Mouse (Mus musculus) G1E (cell line): ENCODE results near the gene Opa1. TPM values are rescaled to one million over a fixed set of nuclear protein-coding genes. Genes with fewer than 3 reads are reported as not detected.

Source experiments
- ATAC-seq: 2 replicates; pipeline ENCODE4 v1.8.0; 2016; ENCODE audit warnings: mild to moderate bottlenecking; ENCODE audit not compliant: insufficient number of reproducible peaks, poor library complexity, low FRiP score, severe bottlenecking; ENCODE audit errors: extremely low read depth
- DNase-seq: peaks from one replicate; pipeline ENCODE4 v3.0.0; 2012; ENCODE audit warnings: low spot score
- H3K27me3 ChIP-seq: 2 replicates; pipeline ENCODE4 v1.6.1; 2012; ENCODE audit warnings: mild to moderate bottlenecking, low read length, inconsistent platforms; ENCODE audit not compliant: insufficient read depth
- H3K36me3 ChIP-seq: replicated peaks from 2 replicates; pipeline ENCODE3; 2012; ENCODE audit warnings: mild to moderate bottlenecking, inconsistent platforms
- H3K4me1 ChIP-seq: 2 replicates; pipeline ENCODE4 v1.6.1; 2012; ENCODE audit warnings: low read depth, low read length, inconsistent platforms, mixed read lengths; ENCODE audit not compliant: insufficient read depth
- H3K4me3 ChIP-seq: 2 replicates; pipeline ENCODE4 v1.5.1; 2012; ENCODE audit warnings: low read depth, mild to moderate bottlenecking, inconsistent platforms, low read length, moderate library complexity, mixed read lengths
- H3K9me3 ChIP-seq: replicated peaks from 2 replicates; pipeline ENCODE4 v1.6.1; 2012; ENCODE audit warnings: inconsistent platforms
- CTCF ChIP-seq: IDR thresholded peaks from 2 replicates; pipeline ENCODE4 v1.5.1; 2012; ENCODE audit warnings: low read depth, low read length, inconsistent platforms, mixed read lengths
- GATA1 ChIP-seq: IDR thresholded peaks from 2 replicates; pipeline ENCODE4 v1.6.1; 2012; ENCODE audit warnings: borderline replicate concordance, low read length, inconsistent platforms, mixed read lengths
- GATA2 ChIP-seq: IDR thresholded peaks from 2 replicates; pipeline ENCODE4 v1.6.1; 2012; ENCODE audit warnings: low read depth, low read length, inconsistent platforms, borderline replicate concordance
- POLR2AphosphoS5 ChIP-seq: IDR thresholded peaks from 2 replicates; pipeline ENCODE4 v1.6.1; 2012; ENCODE audit warnings: low read depth, low read length, inconsistent platforms; ENCODE audit not compliant: insufficient replicate concordance
- TAL1 ChIP-seq: conservative IDR thresholded peaks from 2 replicates; pipeline ENCODE4 v1.6.1; 2012; ENCODE audit warnings: low read depth, low read length, inconsistent platforms, mixed read lengths
- polyA plus RNA-seq: library from polyadenylated mRNA; stranded (reverse); fragments of >175 nt; gene quantifications from 2 replicates; pipeline ENCODE4 v1.2.3, GENCODE M21; 2012
- total RNA-seq, 2 experiments: library from RNA; stranded (forward) in 1 of 2; stranded (reverse) in 1 of 2; fragments of 200-1000 nt in 1 of 2; fragments of >200 nt in 1 of 2; fragmentation: Nextera tagmentation in 1 of 2; gene quantifications; 2 replicates each; pipeline ENCODE4 v1.2.3; 2014 to 2017

The Opa1 gene
- total and polyA plus RNA-seq, 3 experiments = 27.0 to 108 (median 92.2) TPM

- DNase-seq (no peak), ATAC-seq (no peak)
- Histone ChIP-seq H3K4me3 (no peak overlapping the region), H3K9me3 (no peaks in the 10 kb centered on the region), H3K27me3 (no peaks in the 10 kb centered on the region), H3K4me1 (no peaks in the 10 kb centered on the region), H3K36me3 (peaks cover 75% of the 10 kb centered on the region)
- no peak for TF ChIP-seq GATA2
- no peak for TF ChIP-seq POLR2AphosphoS5
- no peak for TF ChIP-seq GATA1
- no peak for TF ChIP-seq TAL1
- no peak for TF ChIP-seq CTCF
Measured at GRCm38 (mm10) chr16:29642376-29642775, 63.2 kb downstream of the Opa1 start.

DNA sequence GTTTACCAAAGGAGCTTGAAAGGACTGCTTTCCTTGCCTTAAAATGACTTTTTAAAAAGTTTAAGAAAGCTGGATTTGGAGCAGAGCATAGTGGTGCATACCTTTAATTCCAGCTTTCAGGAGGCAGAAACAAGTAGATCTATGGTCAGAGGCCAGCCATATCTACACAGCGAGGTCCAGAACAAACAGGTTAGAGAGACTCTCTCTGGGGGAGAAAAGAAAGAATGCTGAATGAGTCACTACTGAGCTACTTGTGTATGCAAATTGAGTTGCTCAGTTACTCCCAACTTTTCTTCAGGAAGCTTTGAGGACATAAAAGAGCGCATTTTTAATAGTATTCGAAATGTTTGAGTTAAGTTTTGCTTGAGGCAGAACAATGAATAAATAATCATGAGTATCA, 65.7 kb downstream of the Opa1 start:
- ATAC-seq (no peak), DNase-seq (no peak)
- Histone ChIP-seq H3K36me3 (peaks cover 76% of the 10 kb centered on the region), H3K4me3 (no peak overlapping the region), H3K27me3 (no peaks in the 10 kb centered on the region), H3K9me3 (no peaks in the 10 kb centered on the region), H3K4me1 (no peaks in the 10 kb centered on the region)
- TF ChIP-seq TAL1 (no peak), GATA2 (no peak), GATA1 (no peak)

GRCm38 (mm10) chr16:29646202-29646601, 67.1 kb downstream of the Opa1 start:
- ATAC-seq (no peak), DNase-seq (no peak)
- TF ChIP-seq GATA1 (no peak), TAL1 (no peak), CTCF (no peak)
- no peak overlapping the region for H3K4me3 ChIP-seq
- H3K36me3 ChIP-seq = peaks cover 75% of the 10 kb centered on the region
- H3K9me3 ChIP-seq = no peaks in the 10 kb centered on the region
- no peaks in the 10 kb centered on the region for H3K27me3 ChIP-seq
- H3K4me1 ChIP-seq = no peaks in the 10 kb centered on the region

- no peaks in the 10 kb centered on the region; the same call in none of the 2 replicates for H3K27me3 ChIP-seq
- ATAC-seq (no peak), DNase-seq (no peak)
- H3K9me3 ChIP-seq = no peaks in the 10 kb centered on the region
- no peaks in the 10 kb centered on the region for H3K4me1 ChIP-seq
- no peak for TF ChIP-seq TAL1
- TF ChIP-seq GATA2 = no peak
- TF ChIP-seq GATA1 = no peak
- TF ChIP-seq POLR2AphosphoS5 = no peak
- TF ChIP-seq CTCF = no peak
- no peak overlapping the region for H3K4me3 ChIP-seq
- peaks cover 19% of the 10 kb centered on the region for H3K36me3 ChIP-seq
Measured at GRCm38 (mm10) chr16:29656187-29656825, 77.2 kb downstream of the Opa1 start.

- H3K27me3 ChIP-seq = peaks cover 2% of the 10 kb centered on the region
- no peaks in the 10 kb centered on the region for H3K4me1 ChIP-seq
- no peaks in the 10 kb centered on the region for H3K9me3 ChIP-seq
- no peak for ATAC-seq
- H3K4me3 ChIP-seq = no peak overlapping the region
- DNase-seq = no peak
- TF ChIP-seq GATA1 (no peak), POLR2AphosphoS5 (no peak), CTCF (no peak), TAL1 (no peak), GATA2 (no peak)
- H3K36me3 ChIP-seq = peaks cover 13% of the 10 kb centered on the region
Measured at GRCm38 (mm10) chr16:29656901-29657300, 77.8 kb downstream of the Opa1 start.

- peaks cover 7% of the 10 kb centered on the region for H3K36me3 ChIP-seq
- no peak for TF ChIP-seq POLR2AphosphoS5
- no peak for TF ChIP-seq GATA2
- no peak for TF ChIP-seq GATA1
- TF ChIP-seq CTCF = no peak
- no peak for TF ChIP-seq TAL1
- H3K4me3 ChIP-seq = no peak overlapping the region
- ATAC-seq = no peak
- no peaks in the 10 kb centered on the region for H3K4me1 ChIP-seq
- DNase-seq = no peak
- no peaks in the 10 kb centered on the region for H3K9me3 ChIP-seq
- peaks cover 7% of the 10 kb centered on the region for H3K27me3 ChIP-seq
Measured at GRCm38 (mm10) chr16:29657650-29658548, 78.8 kb downstream of the Opa1 start.
